Mouse (Mus musculus) MN1 (cell line): ENCODE measurements around the gene Vdac2.

Source experiments
- DNase-seq: peaks from one replicate; pipeline ENCODE4 v3.0.0-alpha.2; 2016; ENCODE audit warnings: low spot score

The Vdac2 gene

GRCm38 (mm10) chr14:21851996-21852791, 27.2 kb downstream of the Vdac2 start:
- DNase-seq, result no peak

GRCm38 (mm10) chr14:21853456-21854109, 28.5 kb downstream of the Vdac2 start:
- DNase-seq, result peak; percentile 44

- no peak for DNase-seq
Observed at GRCm38 (mm10) chr14:21854271-21854670, 29.2 kb downstream of the Vdac2 start.

DNA sequence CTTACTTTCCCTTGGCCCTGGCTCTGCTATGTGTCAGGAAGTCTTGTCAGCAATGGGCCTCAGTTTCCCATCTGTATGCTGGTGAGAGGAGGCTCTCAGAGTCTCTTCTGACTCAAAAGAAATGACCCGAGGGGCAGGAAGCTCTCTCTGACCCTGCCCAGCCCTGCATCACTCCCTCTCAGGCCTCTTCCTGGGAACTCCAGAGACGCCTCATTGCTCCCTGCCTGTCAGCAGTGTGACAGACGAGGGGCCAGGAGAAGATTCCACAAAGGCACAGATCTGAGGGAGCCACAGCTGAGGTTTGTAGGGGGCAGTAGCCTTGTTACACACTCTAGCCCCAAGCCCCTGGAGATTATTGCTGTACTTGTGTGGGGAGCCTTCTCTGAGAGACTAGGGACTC, 30.9 kb downstream of the Vdac2 start:
- DNase-seq, result no peak

DNA sequence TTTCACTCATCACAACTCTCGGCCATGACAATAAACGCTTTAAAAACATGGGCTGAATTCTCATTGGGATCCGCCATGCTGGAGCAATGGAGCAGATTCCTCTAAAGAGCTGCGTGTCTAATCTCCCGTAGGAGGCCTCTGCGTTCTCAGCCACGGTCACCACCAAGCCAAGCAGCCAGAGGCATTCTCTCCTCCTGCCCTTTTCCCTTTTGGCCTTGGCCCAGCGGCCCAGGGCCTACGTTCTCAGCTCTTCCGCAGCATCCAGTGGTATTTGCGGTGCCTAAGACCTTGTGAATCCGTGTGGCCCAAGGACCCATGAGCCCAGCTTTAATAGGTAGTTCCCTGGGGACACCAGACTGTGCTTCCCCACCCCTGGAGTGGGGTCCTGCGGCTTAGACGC, 31.8 kb downstream of the Vdac2 start:
- no peak for DNase-seq

DNA sequence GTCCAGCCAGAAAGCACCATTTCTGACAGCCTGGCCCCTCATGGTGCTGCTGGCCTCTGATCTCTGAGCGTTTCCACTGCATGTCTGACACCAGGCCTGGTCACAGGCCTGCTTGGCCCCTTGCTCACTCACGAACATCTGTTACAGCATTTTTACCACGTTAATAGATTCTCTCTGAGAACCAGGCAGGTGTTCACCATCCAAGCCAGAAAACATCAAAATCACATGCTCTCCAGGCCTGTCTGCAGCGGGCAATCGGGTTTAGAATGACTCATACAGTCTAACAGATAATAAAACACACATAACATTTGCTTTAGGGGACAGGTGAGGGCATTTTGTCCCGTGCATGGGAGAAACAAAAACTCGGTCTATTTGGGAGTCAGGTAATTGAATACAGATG, 41.3 kb downstream of the Vdac2 start:
- DNase-seq, result peak; percentile 10

DNA sequence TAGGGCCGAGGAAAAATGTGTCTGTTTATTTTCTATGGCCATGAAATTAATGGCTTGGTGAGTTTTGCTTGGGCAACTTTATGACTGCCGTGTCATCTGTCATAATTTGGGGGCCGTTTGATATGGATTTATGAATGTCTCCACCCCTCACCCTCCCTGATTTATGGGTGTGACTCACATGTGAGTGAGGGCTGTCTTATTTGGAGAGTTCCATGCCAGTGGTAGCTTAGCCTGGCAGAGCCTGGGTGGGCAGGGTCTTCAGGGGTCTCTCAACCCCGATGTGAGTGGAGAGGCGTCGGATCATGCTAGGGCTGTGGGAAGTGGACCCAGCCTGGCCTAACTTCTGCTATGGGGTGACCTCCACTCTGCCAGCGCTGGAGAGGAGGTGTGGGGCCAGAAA, 41.8 kb downstream of the Vdac2 start:
- DNase-seq, result no peak

GRCm38 (mm10) chr14:21890430-21890829, 65.4 kb downstream of the Vdac2 start:
- no peak for DNase-seq

DNA sequence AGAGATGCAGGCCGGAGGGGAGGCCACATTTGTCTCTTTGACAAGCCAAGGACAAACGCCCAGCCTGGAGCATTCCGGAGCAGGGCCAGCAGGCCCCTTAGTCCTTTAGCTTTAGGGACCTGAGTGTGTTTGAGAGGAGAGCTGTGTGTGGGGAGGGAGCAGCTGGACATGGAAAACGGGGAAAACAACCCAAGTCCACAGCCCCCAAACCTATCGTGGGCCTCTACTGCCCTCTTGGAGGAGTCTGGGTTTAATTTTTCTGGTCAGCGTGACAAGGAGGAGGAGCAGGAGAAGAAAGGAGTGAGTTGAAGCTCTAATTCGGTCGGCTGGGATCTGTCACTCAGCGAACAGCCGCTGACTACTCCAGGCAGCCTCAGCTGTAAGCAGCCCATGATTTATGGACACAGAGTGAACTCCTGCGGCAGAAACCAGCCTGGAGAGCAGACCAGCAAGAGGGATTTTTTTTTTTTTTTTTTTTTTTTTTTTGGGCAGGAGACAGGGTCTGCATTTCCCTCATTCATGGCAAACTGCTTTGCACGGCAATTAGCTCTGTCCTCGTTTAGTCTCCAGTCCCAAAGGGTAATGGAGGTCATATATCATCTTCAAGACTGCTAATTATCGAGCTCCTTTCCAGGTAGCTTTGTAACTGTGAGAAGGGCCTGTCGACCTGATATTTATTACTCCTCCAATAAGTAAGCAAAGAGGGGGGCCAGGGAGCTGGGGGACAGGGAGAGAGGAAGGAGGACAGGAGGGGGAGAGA, 66.7 kb downstream of the Vdac2 start:
- peak; percentile 84 for DNase-seq

- no peak for DNase-seq
Observed at GRCm38 (mm10) chr14:21892341-21892659, 67.3 kb downstream of the Vdac2 start.
